Mouse (Mus musculus) limb, embryonic 10.5 days (tissue): ENCODE measurements at regions not wholly inside any gene's neighbourhood (a gene's known extent, or its start where the extent isn't known, plus 50 kb on each side); places are given as distances from the start of the nearest gene placed in this dataset.

Experiments
- DNase-seq: peaks from one replicate; pipeline ENCODE4 v3.0.0-alpha.2; 2017; ENCODE audit warnings: low spot score
- H3K27ac ChIP-seq: fragments of 300-500 bp; sonication (generic); 2 replicates; pipeline ENCODE4 v1.5.1; 2016; ENCODE audit warnings: mild to moderate bottlenecking
- H3K27me3 ChIP-seq: fragments of 300-500 bp; sonication (generic); 2 replicates; pipeline ENCODE4 v1.6.1; 2016; ENCODE audit warnings: low read depth, mild to moderate bottlenecking; ENCODE audit not compliant: poor library complexity, severe bottlenecking
- H3K36me3 ChIP-seq: fragments of 300-500 bp; sonication (generic); 2 replicates; pipeline ENCODE4 v1.6.1; 2016; ENCODE audit warnings: mild to moderate bottlenecking, moderate library complexity
- H3K4me1 ChIP-seq: fragments of 300-500 bp; sonication (generic); 2 replicates; pipeline ENCODE4 v1.6.1; 2016
- H3K4me3 ChIP-seq: fragments of 300-500 bp; sonication (generic); 2 replicates; pipeline ENCODE4 v1.5.1; 2016; ENCODE audit warnings: mild to moderate bottlenecking, moderate library complexity
- H3K9me3 ChIP-seq: fragments of 300-500 bp; sonication (generic); replicated peaks from 2 replicates; pipeline ENCODE4 v1.6.1; 2016; ENCODE audit warnings: mild to moderate bottlenecking
- WGBS: fragments of 180-500 bp; shearing (Covaris S2); methylation state at CpG from one replicate; pipeline ENCODE4 v1.1.7; 2016; 5-methylcytosine and 5-hydroxymethylcytosine counted together

- no peaks in the 10 kb centered on the region for H3K27me3 ChIP-seq
- 62% methylated on average over 6 of the region's 6 CpGs for WGBS
- no peak overlapping the region for H3K27ac ChIP-seq
- no peaks in the 10 kb centered on the region for H3K36me3 ChIP-seq
- H3K9me3 ChIP-seq, result no peaks in the 10 kb centered on the region
- H3K4me1 ChIP-seq, result no peaks in the 10 kb centered on the region
- DNase-seq, result no peak
- H3K4me3 ChIP-seq, result no peak overlapping the region
Measured at GRCm38 (mm10) chr14:60439106-60439505, 66.0 kb downstream of the Amer2 start.

DNA sequence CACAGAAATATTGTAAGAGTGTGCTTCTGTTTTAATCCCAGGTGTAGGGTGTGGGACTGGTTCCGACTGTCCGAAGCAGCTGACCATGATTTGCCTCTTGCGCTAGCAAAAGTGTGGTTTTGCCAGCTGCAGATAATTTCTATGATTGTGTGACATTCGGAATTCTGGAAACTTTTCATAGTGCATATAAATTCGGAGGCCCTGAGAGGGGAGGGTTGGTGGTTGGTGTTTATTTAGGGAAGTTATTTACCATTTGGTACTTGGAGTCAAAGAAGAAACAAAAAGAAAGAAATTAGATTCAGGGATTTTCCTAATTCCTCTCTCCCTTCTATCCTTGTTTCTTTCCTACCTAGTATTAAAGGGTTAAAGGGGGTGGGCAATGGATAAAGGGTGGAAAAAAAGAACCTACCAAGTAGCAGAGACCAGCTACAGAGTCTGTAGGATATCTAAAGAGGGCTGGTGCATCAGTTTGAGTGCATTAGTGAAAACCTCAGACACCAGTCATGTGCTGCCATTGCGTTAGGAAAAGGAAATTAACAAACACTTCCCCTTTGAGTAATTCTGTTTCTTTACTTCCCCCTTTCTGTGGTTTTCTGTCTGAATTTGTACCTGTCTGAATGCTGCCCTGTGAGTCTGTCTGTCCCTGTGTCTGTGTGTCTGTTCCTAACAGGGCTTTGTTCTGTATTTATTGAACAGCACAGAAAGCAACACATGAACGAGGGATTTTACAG lies 70.9 kb downstream of the Amer2 start:
- Histone ChIP-seq H3K27me3 (no peaks in the 10 kb centered on the region), H3K9me3 (no peaks in the 10 kb centered on the region), H3K4me1 (peaks cover under 1% of the 10 kb centered on the region), H3K36me3 (no peaks in the 10 kb centered on the region), H3K4me3 (no peak overlapping the region), H3K27ac (no peak overlapping the region)
- WGBS, result 79% methylated on average over 7 of the region's 7 CpGs
- DNase-seq, result no peak

DNA sequence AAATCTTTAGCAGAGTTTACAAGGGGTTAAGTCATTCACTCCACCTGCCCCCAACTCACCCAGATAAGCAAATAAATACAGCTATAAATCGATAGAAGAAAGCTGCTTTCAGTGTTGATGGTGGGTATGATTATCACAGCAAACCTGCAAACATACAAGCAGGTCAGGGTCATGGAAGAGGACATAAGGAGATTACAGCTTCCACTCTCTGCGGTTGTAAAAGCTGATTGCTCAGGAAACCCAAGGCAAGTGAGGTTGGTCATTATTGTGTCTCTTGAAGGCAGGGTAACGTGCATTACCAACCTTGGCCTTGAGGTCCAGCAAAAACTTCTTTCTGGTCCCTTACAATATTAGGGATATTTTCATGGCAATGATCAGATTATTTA lies 71.5 kb downstream of the Amer2 start:
- H3K36me3 ChIP-seq, result no peaks in the 10 kb centered on the region

GRCm38 (mm10) chr14:60446037-60446436 lies 73.0 kb downstream of the Amer2 start:
- H3K27ac ChIP-seq, result no peak overlapping the region
- H3K4me1 ChIP-seq, result peaks cover 5% of the 10 kb centered on the region
- no peaks in the 10 kb centered on the region for H3K27me3 ChIP-seq

More for the DNA sequence above, 71.5 kb downstream of the Amer2 start:
- H3K4me3 ChIP-seq, result no peak overlapping the region
- peaks cover 5% of the 10 kb centered on the region for H3K4me1 ChIP-seq
- 72% methylated on average over 3 of the region's 3 CpGs for WGBS
- no peak for DNase-seq
- H3K27me3 ChIP-seq, result no peaks in the 10 kb centered on the region
- no peaks in the 10 kb centered on the region for H3K9me3 ChIP-seq
- H3K27ac ChIP-seq, result no peak overlapping the region

GRCm38 (mm10) chr14:60451216-60451615 lies 78.2 kb downstream of the Amer2 start:
- no peak overlapping the region for H3K27ac ChIP-seq
- no peaks in the 10 kb centered on the region for H3K27me3 ChIP-seq
- no peak for DNase-seq
- peaks cover 5% of the 10 kb centered on the region for H3K4me1 ChIP-seq
- H3K9me3 ChIP-seq, result no peaks in the 10 kb centered on the region
- H3K36me3 ChIP-seq, result no peaks in the 10 kb centered on the region
- WGBS, result 91% methylated on average over 9 of the region's 9 CpGs
- H3K4me3 ChIP-seq, result no peak overlapping the region

More at GRCm38 (mm10) chr14:60446037-60446436, 73.0 kb downstream of the Amer2 start:
- no peaks in the 10 kb centered on the region for H3K9me3 ChIP-seq
- WGBS, result 85% methylated on average over 6 of the region's 6 CpGs
- no peaks in the 10 kb centered on the region for H3K36me3 ChIP-seq
- DNase-seq, result no peak
- H3K4me3 ChIP-seq, result no peak overlapping the region

DNA sequence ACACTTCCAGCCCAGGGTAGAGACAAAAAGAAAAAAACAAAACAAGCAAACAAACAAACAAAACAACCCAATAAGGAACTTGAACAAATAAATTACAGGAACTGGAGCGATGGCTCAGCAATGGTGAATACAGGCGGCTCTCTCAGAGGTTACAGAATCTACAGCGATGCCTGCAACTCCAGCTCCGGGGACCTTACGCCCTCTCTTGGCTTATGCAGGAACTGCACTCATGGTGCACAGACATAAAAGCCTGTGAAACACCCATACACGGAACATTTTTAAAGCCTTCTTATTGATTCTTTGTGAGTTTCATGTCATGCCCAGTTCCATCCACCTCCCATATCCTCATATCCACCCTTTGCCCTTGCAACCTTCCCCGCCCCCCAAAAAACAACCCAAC lies 78.6 kb downstream of the Amer2 start:
- WGBS, result 77% methylated on average over 7 of the region's 7 CpGs

DNA sequence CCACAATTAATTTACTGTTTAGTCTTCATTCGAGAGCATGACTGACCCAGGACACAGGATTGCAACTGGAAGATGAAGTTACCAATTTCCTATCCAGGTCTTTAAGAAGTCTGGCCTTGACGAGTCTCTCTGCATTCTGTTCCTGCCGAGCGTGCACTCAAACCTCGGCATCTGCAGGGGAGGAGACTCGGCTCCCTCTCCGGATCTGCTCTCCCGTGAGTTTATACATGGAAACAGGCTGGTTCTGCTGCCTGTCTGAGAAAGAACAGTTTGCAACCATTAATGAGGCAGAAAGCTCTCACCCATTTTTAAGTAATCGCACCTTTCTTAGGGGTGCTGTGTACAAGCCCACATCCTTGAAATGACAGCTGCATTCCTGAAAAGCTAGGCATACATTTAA lies 83.7 kb downstream of the Amer2 start:
- Histone ChIP-seq H3K9me3 (no peaks in the 10 kb centered on the region), H3K4me3 (no peak overlapping the region), H3K27me3 (no peaks in the 10 kb centered on the region), H3K27ac (no peak overlapping the region), H3K36me3 (no peaks in the 10 kb centered on the region), H3K4me1 (no peaks in the 10 kb centered on the region)
- WGBS, result 73% methylated on average over 9 of the region's 9 CpGs
- no peak for DNase-seq

More for the DNA sequence above, 78.6 kb downstream of the Amer2 start:
- H3K9me3 ChIP-seq, result no peaks in the 10 kb centered on the region
- no peaks in the 10 kb centered on the region for H3K36me3 ChIP-seq
- DNase-seq, result no peak
- no peak overlapping the region for H3K4me3 ChIP-seq
- no peaks in the 10 kb centered on the region for H3K27me3 ChIP-seq
- H3K27ac ChIP-seq, result no peak overlapping the region
- peaks cover 5% of the 10 kb centered on the region for H3K4me1 ChIP-seq

GRCm38 (mm10) chr14:60484996-60485888 lies 112.2 kb downstream of the Amer2 start:
- H3K9me3 ChIP-seq, result no peaks in the 10 kb centered on the region
- peak overlapping the region; percentile 66 for H3K27ac ChIP-seq
- no peaks in the 10 kb centered on the region for H3K36me3 ChIP-seq
- H3K27me3 ChIP-seq, result peaks cover 38% of the 10 kb centered on the region
- peaks cover 21% of the 10 kb centered on the region for H3K4me1 ChIP-seq
- WGBS, result under 1% methylated on average over 38 of the region's 38 CpGs
- DNase-seq, result peak; percentile 87
- peak overlapping the region; percentile 58 for H3K4me3 ChIP-seq

DNA sequence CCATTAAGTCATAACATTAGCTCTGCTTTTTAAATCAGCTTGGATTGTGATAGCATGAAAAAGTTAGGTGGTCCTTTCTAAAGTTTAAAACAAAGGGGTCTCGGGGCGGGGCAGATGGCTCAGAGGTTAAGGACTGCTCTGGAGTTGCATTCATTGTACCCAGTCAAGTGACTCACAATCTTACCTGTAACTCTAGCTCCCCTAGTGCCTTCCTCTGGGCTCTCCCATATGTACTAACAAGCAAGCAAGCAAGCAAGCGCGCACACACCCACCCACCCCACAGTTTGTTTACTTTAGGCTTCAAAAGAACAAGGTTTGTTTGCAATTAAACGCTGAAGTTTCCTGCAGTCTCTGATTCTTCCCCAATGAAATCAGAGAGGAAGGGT lies 112.8 kb downstream of the Amer2 start:
- Histone ChIP-seq H3K36me3 (no peaks in the 10 kb centered on the region), H3K9me3 (no peaks in the 10 kb centered on the region), H3K27me3 (peaks cover 38% of the 10 kb centered on the region), H3K4me3 (peak overlapping the region; percentile 58), H3K4me1 (peaks cover 21% of the 10 kb centered on the region), H3K27ac (0 out of 2 replicates have a peak overlapping the region, but pooled peaks have one; percentile 66)
- WGBS, result 3% methylated on average over 5 of the region's 5 CpGs
- DNase-seq, result no peak

DNA sequence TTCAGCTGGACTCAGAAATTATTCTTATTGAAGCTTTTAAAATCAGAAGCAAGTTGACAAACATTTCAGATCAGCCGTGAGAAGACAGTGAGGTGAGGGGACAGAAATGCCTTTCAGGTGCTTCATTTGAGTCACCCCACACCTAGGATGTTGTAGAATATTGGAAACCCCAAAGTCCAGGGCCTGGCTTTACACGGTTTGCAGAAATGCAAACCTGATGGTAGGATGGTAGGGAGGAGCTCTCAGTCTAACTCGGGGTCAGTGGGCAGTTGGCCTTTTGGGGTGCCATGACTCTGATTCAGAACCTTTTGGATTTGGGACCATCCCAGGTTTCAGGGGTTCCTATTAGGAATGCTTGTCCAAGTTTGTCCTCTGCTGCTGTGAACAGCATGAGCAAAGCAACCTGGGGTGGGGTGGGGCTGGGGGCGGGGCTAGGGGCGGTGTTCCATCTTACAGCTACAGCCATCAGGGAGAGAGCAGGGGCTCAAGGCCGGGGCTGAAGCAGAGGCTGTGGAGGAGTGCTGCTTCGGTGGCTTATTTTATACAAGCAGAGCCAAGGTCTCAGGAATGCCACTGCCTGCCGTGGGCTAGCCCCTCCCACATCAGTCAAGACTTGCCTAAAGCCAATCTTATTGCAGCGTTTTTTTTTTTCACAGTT lies 113.3 kb downstream of the Amer2 start:
- peak; percentile 47 for DNase-seq
- no peaks in the 10 kb centered on the region for H3K9me3 ChIP-seq
- H3K27me3 ChIP-seq, result peaks cover 38% of the 10 kb centered on the region
- H3K36me3 ChIP-seq, result no peaks in the 10 kb centered on the region
- no peak overlapping the region for H3K27ac ChIP-seq
- WGBS, result 4% methylated on average over 9 of the region's 9 CpGs
- peaks cover 21% of the 10 kb centered on the region for H3K4me1 ChIP-seq
- peak overlapping the region; percentile 58 for H3K4me3 ChIP-seq

GRCm38 (mm10) chr14:60489111-60489510 lies 116.1 kb downstream of the Amer2 start:
- Histone ChIP-seq H3K4me3 (no peak overlapping the region), H3K27ac (no peak overlapping the region), H3K27me3 (peaks cover 26% of the 10 kb centered on the region), H3K36me3 (no peaks in the 10 kb centered on the region), H3K4me1 (peaks cover 21% of the 10 kb centered on the region), H3K9me3 (no peaks in the 10 kb centered on the region)
- WGBS, result 87% methylated on average over 4 of the region's 4 CpGs
- DNase-seq, result no peak

- Histone ChIP-seq H3K36me3 (no peaks in the 10 kb centered on the region), H3K27ac (no peak overlapping the region), H3K4me3 (no peak overlapping the region), H3K9me3 (no peaks in the 10 kb centered on the region), H3K4me1 (peaks cover 9% of the 10 kb centered on the region), H3K27me3 (0 out of 2 replicates have a peak, but pooled peaks cover 9% of the 10 kb centered on the region)
- WGBS, result 91% methylated on average over 2 of the region's 2 CpGs
- DNase-seq, result no peak
Measured at GRCm38 (mm10) chr14:60490886-60491285, 117.8 kb downstream of the Amer2 start.

DNA sequence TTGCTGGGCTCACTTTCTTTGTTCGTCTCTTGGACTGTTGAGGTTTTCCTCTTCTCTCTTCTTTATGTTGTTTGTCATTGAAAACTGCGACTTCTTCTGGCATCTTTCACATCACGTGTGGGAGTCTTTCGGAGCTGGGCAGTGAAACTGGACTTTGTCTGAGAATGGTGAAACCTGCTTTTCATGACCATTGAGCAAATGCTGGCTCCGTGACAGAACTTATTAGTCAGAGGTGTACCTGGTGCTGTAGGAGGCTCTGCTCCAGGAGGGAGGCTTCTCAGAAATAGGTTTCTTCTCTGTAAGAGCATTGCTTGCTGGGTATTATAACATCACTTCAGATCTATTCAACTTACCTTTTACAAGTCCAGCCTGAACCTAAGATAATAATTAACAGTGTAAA lies 122.4 kb downstream of the Amer2 start:
- Histone ChIP-seq H3K4me3 (no peak overlapping the region), H3K36me3 (no peaks in the 10 kb centered on the region), H3K27ac (no peak overlapping the region), H3K4me1 (no peaks in the 10 kb centered on the region), H3K9me3 (no peaks in the 10 kb centered on the region), H3K27me3 (no peaks in the 10 kb centered on the region)
- no peak for DNase-seq
- WGBS, result 88% methylated on average over 5 of the region's 5 CpGs
